Mouse (Mus musculus) layer of hippocampus, adult 11-12 months (tissue): ENCODE data around the gene Tcte2.
"Not testable (repeated sequence)": the region's sequence is repeated elsewhere in the genome, so short reads cannot be mapped to it uniquely, and the experiment has no call there.

Experiments
- DNase-seq: peaks from one replicate; pipeline ENCODE4 v3.0.0; 2022; ENCODE audit warnings: low spot score

Gene Tcte2

DNA sequence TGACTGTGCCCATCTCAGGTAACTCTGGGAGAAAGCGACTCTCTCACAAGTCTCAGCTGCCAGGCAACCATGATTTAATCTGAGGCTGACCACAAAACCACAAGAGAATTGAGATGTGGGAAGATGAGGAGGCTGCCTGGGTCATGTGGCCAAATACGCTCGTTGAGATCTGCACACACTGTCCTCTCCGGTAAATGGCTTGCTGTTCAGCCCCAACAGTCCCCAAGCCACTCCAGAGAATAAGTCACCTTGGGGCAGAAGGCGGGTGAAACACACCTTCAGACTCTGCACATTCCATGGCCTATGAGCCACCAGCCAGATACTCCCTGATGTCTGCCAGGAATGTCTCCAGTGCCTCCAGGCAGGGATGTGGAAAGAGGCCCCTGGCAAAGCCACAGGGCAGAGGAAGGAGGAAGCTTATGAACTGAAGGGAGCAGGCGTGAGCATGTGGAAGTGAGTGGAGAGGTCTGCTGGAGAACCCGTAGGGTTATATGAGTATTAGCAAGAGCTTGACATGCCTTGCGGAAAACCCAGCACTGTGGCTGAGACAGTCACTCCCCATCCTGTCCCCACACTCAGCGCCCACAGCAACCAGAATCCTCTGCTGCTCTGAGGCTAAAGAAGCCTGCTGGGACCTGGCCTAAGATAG lies 79.1 kb downstream of the Tcte2 start:
- DNase-seq, result no peak

DNA sequence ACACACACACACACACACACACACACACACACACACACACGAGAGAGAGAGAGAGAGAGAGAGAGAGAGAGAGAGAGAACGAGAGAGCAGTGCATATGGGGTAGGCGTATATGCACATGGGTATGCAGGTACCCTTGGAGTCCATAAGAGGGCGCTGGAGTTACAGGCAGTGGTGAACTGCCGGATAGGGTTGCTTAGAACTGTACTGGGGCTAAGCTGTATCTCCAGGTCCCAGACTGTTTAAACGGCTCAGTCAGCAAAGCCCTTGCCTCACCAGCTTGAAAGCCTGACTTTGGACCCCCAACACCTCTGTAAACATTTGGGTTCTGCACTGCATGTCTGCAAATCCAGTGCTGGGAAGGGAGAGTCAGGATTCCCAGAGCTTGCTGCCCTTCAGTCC lies 79.9 kb downstream of the Tcte2 start:
- DNase-seq, result no peak

- DNase-seq, result peak; percentile 83
Observed at GRCm38 (mm10) chr17:13681126-13681525, 80.5 kb downstream of the Tcte2 start.

GRCm38 (mm10) chr17:13680318-13680717 lies 81.3 kb downstream of the Tcte2 start:
- DNase-seq, result no peak

- DNase-seq, result no peak
Observed at GRCm38 (mm10) chr17:13679725-13680124, 81.9 kb downstream of the Tcte2 start.

DNA sequence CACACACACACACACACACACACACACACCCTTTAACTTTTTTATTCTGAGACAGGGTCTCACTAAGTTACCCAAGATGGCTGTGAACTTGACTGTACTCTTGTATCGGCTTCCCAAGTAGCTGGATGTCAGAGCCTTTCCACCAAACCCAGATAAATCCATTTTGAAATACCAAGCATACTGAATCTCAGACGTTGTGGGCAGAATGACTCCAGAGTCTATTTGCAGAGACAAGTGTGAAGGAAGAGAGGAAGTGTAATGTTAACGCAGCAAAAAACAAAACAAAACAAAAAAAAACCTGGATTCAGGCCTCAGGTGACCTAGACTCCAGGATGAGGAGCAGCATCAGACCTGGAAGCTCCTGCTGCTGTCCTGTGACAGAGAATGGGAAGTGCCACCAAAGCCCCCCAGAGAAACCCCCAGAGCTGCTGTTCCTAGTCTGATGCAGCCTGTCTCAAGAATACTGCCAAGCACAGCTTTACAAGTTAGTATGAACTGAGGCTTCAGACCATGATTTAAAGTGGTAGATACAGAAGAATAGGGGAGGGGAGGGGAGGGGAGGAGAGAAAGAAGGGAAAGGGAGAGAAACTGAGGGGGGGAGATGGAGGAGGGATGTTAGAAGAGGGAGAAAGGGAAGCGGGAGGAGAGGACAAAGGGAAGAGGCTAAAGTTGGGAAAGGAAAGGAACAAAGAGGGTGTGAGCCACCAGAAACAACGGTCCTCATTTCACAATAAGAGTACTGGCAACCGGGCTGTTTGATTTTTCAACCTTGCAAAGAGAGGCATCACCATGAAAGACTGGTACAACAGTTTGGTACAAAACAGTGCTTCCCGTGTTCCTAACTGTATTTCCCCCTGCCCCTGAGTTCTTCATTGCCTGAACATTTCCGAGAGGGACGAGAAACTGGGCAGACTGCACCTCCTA lies 84.1 kb downstream of the Tcte2 start:
- no peak for DNase-seq

GRCm38 (mm10) chr17:13676099-13676498 lies 85.5 kb downstream of the Tcte2 start:
- not testable (repeated sequence) for DNase-seq

- no peak for DNase-seq
Observed at GRCm38 (mm10) chr17:13675630-13676029, 86.0 kb downstream of the Tcte2 start.

GRCm38 (mm10) chr17:13674695-13675306 lies 86.8 kb downstream of the Tcte2 start:
- no peak for DNase-seq

DNA sequence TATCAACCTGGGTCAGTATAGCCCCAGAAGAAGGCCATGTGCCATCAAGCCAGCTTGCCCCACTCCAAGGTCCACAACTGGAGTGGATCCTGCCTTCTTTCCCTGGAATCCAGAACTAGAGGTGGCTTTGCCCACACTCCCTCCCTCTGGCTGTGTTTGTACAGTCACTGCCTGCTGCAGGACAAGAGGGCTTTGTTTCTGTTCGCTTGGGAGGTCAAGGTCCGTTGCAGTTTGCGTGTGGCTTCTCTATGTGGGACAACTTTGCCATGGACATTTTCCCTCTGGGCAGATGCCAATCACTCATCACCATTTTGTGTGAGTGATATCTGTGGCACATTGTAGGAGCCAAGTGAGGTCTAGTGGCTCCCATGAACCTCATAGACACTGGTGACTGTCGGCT lies 89.9 kb downstream of the Tcte2 start:
- DNase-seq, result no peak

DNA sequence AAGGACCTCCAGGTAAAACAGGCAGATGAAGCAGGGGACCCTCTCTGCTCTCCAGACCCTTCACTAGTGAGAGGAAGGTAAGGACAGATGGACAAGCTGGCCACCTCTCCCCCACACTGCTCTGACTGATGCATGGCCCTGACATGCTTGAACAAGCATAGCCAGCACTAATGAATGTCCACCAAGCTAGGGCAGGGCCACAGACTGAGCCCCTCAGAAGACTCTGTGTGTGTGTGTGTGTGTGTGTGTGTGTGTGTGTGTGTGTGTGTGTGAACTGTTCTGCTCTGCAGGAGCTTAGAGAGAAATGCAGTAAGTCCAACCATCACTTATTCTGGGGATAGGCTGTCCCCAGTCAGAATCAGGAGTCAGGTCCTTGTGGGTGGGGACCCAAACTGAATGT lies 91.4 kb downstream of the Tcte2 start:
- DNase-seq, result no peak

DNA sequence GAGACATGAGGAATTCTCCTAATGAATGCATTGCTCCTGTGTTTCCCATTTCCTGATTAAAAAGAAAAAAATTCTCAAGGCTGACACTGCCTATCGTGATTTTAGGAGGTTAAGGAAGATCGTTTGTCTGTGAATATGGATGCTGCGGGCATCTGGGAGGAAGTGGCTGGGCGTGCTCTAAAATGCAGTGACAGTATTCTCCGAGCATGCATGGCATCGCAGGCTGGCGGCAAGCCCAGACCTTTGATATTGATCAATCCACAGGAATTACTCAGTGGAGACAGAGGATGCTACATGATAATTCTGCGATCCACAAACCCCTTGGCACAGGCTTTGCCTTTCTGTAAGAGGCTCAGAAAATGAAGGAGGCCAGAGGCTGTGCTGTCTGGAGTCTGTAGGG lies 92.4 kb downstream of the Tcte2 start:
- DNase-seq, result peak; percentile 54

GRCm38 (mm10) chr17:13668052-13669015 lies 93.3 kb downstream of the Tcte2 start:
- DNase-seq, result no peak

- no peak for DNase-seq
Observed at GRCm38 (mm10) chr17:13667006-13667405, 94.6 kb downstream of the Tcte2 start.

DNA sequence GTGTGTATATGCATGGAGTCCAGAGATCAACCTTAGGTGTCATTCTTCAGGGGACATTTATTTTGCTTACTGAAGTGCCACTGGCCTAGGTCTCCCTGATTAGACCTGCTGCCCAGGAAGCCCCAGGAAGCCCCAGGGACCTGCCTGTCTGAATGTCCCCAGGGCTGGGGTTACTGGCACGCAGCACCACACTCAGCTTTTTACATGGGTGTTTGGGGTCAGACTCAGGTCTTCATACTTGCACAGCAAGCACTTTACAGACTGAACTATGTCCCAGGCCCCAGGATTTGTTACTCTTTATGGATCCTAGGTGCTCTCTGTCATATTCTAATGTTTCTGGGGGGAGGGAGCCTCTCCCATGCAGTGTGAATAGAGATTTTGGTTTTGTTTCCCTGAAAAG lies 95.9 kb downstream of the Tcte2 start:
- DNase-seq, result no peak

GRCm38 (mm10) chr17:13663386-13664166 lies 98.0 kb downstream of the Tcte2 start:
- no peak for DNase-seq
